Mouse (Mus musculus): ENCODE data around the gene AC134908.4. TPM values are rescaled to one million over a fixed set of nuclear protein-coding genes. Genes with fewer than 3 reads are reported as not detected.

AC134908.4 gene
- 0.29 TPM in 1 of 2 replicates, not detected in the other for polyA plus RNA-seq (2014; fragmentation: Nextera tagmentation; extraction: Ambion mirVana)

DNA sequence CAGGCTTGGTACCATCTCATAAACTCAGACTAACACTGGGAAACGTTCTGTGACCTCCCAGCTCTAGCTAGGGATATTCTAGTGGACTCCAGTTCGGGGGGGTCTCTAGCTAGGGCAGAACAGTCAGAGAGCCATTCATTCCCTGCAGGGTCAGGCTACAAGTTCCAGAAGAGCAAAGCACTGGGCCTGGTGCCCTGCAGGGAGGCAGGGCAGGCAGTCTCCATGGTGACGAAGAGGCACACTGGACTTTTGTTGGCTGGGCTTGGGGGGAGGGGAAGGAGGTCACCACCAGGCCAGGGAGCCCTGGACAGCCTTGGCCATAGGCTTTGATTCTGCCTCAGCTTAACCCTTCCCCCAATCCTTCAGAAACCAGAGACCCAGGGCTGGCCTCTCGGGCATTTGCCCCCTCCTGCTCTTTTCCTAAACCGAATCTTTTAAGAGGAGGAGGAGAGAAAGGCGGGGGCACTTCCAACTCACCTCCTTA is at the start of gene AC134908.4:
TSS of gene AC134908.4 (minus strand) at position 51 of the 484 bp plus-strand sequence.
- Histone ChIP-seq H3K27me3 (ENCODE audit: control insufficient read depth, insufficient read depth, low read length) (no peaks in the 10 kb centered on the region), H3K4me3 (ENCODE audit: low read depth, low read length) (peak within 1 kb of the TSS; percentile 76), H3K9ac (ENCODE audit: low read length) (peak within 1 kb of the TSS; percentile 79), H3K27ac (replicated peaks; ENCODE audit: low read depth, low read length) (peak within 1 kb of the TSS; percentile 57), H3K9me3 (ENCODE audit: control insufficient read depth, low read length) (no peaks in the 10 kb centered on the region), H3K4me2 (ENCODE audit: low read depth, severe bottlenecking) (peak within 1 kb of the TSS; percentile 99), H3K36me3 (ENCODE audit: control insufficient read depth, insufficient read depth, low read length) (no peaks in the 10 kb centered on the region), H3K4me1 (ENCODE audit: control insufficient read depth, insufficient read depth, low read length) (peaks cover 35% of the 10 kb centered on the region)
- DNase-seq (ENCODE audit: low spot score) (peak; percentile 69), ATAC-seq (ENCODE audit: insufficient number of reproducible peaks, low FRiP score, low TSS enrichment, low read depth) (peak; percentile 3; the same call in 1 of the 2 replicates)
- WGBS = 6% methylated on average over 6 of the region's 6 CpGs

- H3K9me3 ChIP-seq (ENCODE audit: control insufficient read depth, low read length) = no peaks in the 10 kb centered on the region
- no peak within 1 kb of the TSS for H3K27ac ChIP-seq (replicated peaks; ENCODE audit: low read depth, low read length)
- ATAC-seq (ENCODE audit: insufficient number of reproducible peaks, low FRiP score, low TSS enrichment, low read depth) (peak; percentile 87), DNase-seq (ENCODE audit: low spot score) (peak; percentile 97)
- peaks cover 8% of the 10 kb centered on the region for H3K4me1 ChIP-seq (ENCODE audit: control insufficient read depth, insufficient read depth, low read length)
- H3K9ac ChIP-seq (ENCODE audit: low read length) = peak within 1 kb of the TSS; percentile 80
- under 1% methylated on average over 18 of the region's 21 CpGs for WGBS
- peaks cover 21% of the 10 kb centered on the region for H3K36me3 ChIP-seq (ENCODE audit: control insufficient read depth, insufficient read depth, low read length)
- no peaks in the 10 kb centered on the region for H3K27me3 ChIP-seq (ENCODE audit: control insufficient read depth, insufficient read depth, low read length)
- peak within 1 kb of the TSS; percentile 74 for H3K4me2 ChIP-seq (ENCODE audit: low read depth, severe bottlenecking)
- peak within 1 kb of the TSS; percentile 87 for H3K4me3 ChIP-seq (ENCODE audit: low read depth, low read length)
Observed at GRCm38 (mm10) chr17:25844396-25844901, 49.0 kb upstream of the AC134908.4 start, which contains the start of gene Rhot2. Rhot2 (minus strand) TSS chr17:25844851.

GRCm38 (mm10) chr17:25843636-25844395 is 48.4 kb upstream of the AC134908.4 start:
- Histone ChIP-seq H3K9ac (ENCODE audit: low read length) (peak overlapping the region; percentile 80), H3K9me3 (ENCODE audit: control insufficient read depth, low read length) (no peaks in the 10 kb centered on the region), H3K4me2 (ENCODE audit: low read depth, severe bottlenecking) (peak overlapping the region; percentile 74), H3K4me3 (ENCODE audit: low read depth, low read length) (peak overlapping the region; percentile 87), H3K27ac (replicated peaks; ENCODE audit: low read depth, low read length) (no peak overlapping the region), H3K27me3 (ENCODE audit: control insufficient read depth, insufficient read depth, low read length) (no peaks in the 10 kb centered on the region), H3K36me3 (ENCODE audit: control insufficient read depth, insufficient read depth, low read length) (peaks cover 28% of the 10 kb centered on the region), H3K4me1 (ENCODE audit: control insufficient read depth, insufficient read depth, low read length) (peaks cover 8% of the 10 kb centered on the region)
- ATAC-seq (ENCODE audit: insufficient number of reproducible peaks, low FRiP score, low TSS enrichment, low read depth) (peak; percentile 53), DNase-seq (ENCODE audit: low spot score) (no peak)
- WGBS = 4% methylated on average over 38 of the region's 38 CpGs

DNA sequence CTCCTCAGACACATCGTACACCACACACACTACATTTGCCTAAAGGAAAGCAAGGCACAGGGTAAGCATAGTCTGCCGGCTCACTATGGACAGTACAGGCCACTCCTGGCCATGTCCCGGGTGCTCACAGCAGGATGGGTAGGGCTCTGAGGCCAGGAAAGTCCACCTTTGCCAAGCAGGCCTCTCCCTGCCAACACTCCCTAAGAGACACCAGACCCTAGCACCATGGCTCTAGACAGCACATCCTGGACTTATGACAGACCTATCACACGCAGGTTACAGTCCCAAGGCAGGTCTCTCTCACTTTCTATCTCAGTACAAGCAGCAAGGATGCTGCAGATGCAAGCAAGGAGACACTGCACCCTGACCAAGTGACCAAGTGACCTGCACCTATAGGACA is 47.7 kb upstream of the AC134908.4 start:
- Histone ChIP-seq H3K4me3 (ENCODE audit: low read depth, low read length) (peak overlapping the region; percentile 87; the same call in 1 of the 2 replicates), H3K9ac (ENCODE audit: low read length) (no peak overlapping the region), H3K9me3 (ENCODE audit: control insufficient read depth, low read length) (no peaks in the 10 kb centered on the region), H3K4me2 (ENCODE audit: low read depth, severe bottlenecking) (peak overlapping the region; percentile 74), H3K27me3 (ENCODE audit: control insufficient read depth, insufficient read depth, low read length) (no peaks in the 10 kb centered on the region), H3K4me1 (ENCODE audit: control insufficient read depth, insufficient read depth, low read length) (peaks cover 8% of the 10 kb centered on the region), H3K27ac (replicated peaks; ENCODE audit: low read depth, low read length) (no peak overlapping the region), H3K36me3 (ENCODE audit: control insufficient read depth, insufficient read depth, low read length) (peaks cover 29% of the 10 kb centered on the region)
- no peak for ATAC-seq (ENCODE audit: insufficient number of reproducible peaks, low FRiP score, low TSS enrichment, low read depth)
- 98% methylated on average over 4 of the region's 4 CpGs for WGBS
- DNase-seq (ENCODE audit: low spot score) = no peak

DNA sequence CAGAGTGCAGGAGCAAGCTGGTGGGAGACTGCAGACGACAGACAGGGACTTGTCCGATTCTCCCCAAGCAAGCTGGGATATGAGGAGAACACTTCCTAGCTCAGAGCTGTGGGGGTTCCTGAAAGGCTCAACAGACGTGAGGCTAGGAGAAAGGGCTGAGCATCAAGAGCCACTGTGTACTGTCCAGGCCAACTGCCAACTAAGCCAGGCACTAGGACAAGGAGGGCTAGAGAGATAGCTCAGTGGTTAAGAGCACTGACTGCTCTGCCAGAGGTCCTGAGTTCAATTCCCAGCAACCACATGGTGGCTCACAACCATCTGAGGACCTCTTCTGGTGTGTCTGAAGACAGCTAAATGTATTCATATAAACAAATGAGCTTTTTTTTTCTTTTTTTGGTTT is 47.0 kb upstream of the AC134908.4 start:
- Histone ChIP-seq H3K9me3 (ENCODE audit: control insufficient read depth, low read length) (no peaks in the 10 kb centered on the region), H3K36me3 (ENCODE audit: control insufficient read depth, insufficient read depth, low read length) (peaks cover 29% of the 10 kb centered on the region), H3K27me3 (ENCODE audit: control insufficient read depth, insufficient read depth, low read length) (no peaks in the 10 kb centered on the region), H3K9ac (ENCODE audit: low read length) (no peak overlapping the region), H3K4me1 (ENCODE audit: control insufficient read depth, insufficient read depth, low read length) (peaks cover 8% of the 10 kb centered on the region), H3K27ac (replicated peaks; ENCODE audit: low read depth, low read length) (no peak overlapping the region), H3K4me3 (ENCODE audit: low read depth, low read length) (no peak overlapping the region), H3K4me2 (ENCODE audit: low read depth, severe bottlenecking) (no peak overlapping the region)
- no peak for ATAC-seq (ENCODE audit: insufficient number of reproducible peaks, low FRiP score, low TSS enrichment, low read depth)
- no peak for DNase-seq (ENCODE audit: low spot score)
- 86% methylated on average over 3 of the region's 3 CpGs for WGBS

GRCm38 (mm10) chr17:25841117-25841880 is 45.8 kb upstream of the AC134908.4 start, which contains the start of gene Gm20683:
Gm20683 (minus strand) TSS chr17:25841763.
- Histone ChIP-seq H3K4me3 (ENCODE audit: low read depth, low read length) (no peak within 1 kb of the TSS), H3K36me3 (ENCODE audit: control insufficient read depth, insufficient read depth, low read length) (peaks cover 29% of the 10 kb centered on the region), H3K9me3 (ENCODE audit: control insufficient read depth, low read length) (no peaks in the 10 kb centered on the region), H3K27me3 (ENCODE audit: control insufficient read depth, insufficient read depth, low read length) (no peaks in the 10 kb centered on the region), H3K4me2 (ENCODE audit: low read depth, severe bottlenecking) (no peak within 1 kb of the TSS), H3K27ac (replicated peaks; ENCODE audit: low read depth, low read length) (no peak within 1 kb of the TSS), H3K4me1 (ENCODE audit: control insufficient read depth, insufficient read depth, low read length) (peaks cover 14% of the 10 kb centered on the region), H3K9ac (ENCODE audit: low read length) (no peak within 1 kb of the TSS)
- WGBS = 94% methylated on average over 22 of the region's 22 CpGs
- no peak for ATAC-seq (ENCODE audit: insufficient number of reproducible peaks, low FRiP score, low TSS enrichment, low read depth)
- DNase-seq (ENCODE audit: low spot score) = no peak

- Histone ChIP-seq H3K9me3 (ENCODE audit: control insufficient read depth, low read length) (no peaks in the 10 kb centered on the region), H3K36me3 (ENCODE audit: control insufficient read depth, insufficient read depth, low read length) (peaks cover 29% of the 10 kb centered on the region), H3K4me2 (ENCODE audit: low read depth, severe bottlenecking) (no peak overlapping the region), H3K4me3 (ENCODE audit: low read depth, low read length) (no peak overlapping the region), H3K4me1 (ENCODE audit: control insufficient read depth, insufficient read depth, low read length) (peaks cover 15% of the 10 kb centered on the region), H3K27ac (replicated peaks; ENCODE audit: low read depth, low read length) (no peak overlapping the region), H3K9ac (ENCODE audit: low read length) (no peak overlapping the region), H3K27me3 (ENCODE audit: control insufficient read depth, insufficient read depth, low read length) (no peaks in the 10 kb centered on the region)
- 94% methylated on average over 6 of the region's 6 CpGs for WGBS
- DNase-seq (ENCODE audit: low spot score) (no peak), ATAC-seq (ENCODE audit: insufficient number of reproducible peaks, low FRiP score, low TSS enrichment, low read depth) (no peak)
Observed at GRCm38 (mm10) chr17:25840519-25840918, 45.1 kb upstream of the AC134908.4 start.

All from limb, embryonic 11.5 days (tissue).